Comparison of ENCODE assay signal across 9 mouse cellular contexts in genomic region chr10:83634461-83634860, GRCm38 (mm10). TPM values are rescaled to one million over a fixed set of nuclear protein-coding genes. Genes with fewer than 3 reads are reported as not detected.
A peak's percentile ranks its signal among the peaks of the same experiment; 100 is the strongest.
DNase-seq lines count a peak whose midpoint lies in the region; ATAC-seq lines count a peak whose summit lies in the region.
"Had no signal": no experiment of that assay in that cellular context is flagged by ENCODE, and none has a peak within 500 bp of the region (broad histone marks: within the 10 kb centered on the region; RNA-seq: fewer than 3 reads in every experiment).

No protein-coding gene starts in this region.

- H3K36me3 ChIP-seq in heart, embryonic 11.5 days (ENCODE audit: control insufficient read depth, insufficient read depth, low read length), result no peaks in the 10 kb centered on the region; the same call in 1 of the 2 replicates
- H3K36me3 ChIP-seq in splenic B cell, adult 2 months (ENCODE audit: control insufficient read depth, insufficient read depth, low read length, poor library complexity, severe bottlenecking), result no peaks in the 10 kb centered on the region

- no peak overlapping the region for H3K27ac ChIP-seq in heart, embryonic 11.5 days (ENCODE audit: low read depth, low read length)
- H3K27ac ChIP-seq: neural tube, embryonic 12.5 days had no signal

- H3K4me2 ChIP-seq in heart, embryonic 11.5 days, result no peak overlapping the region
- H3K4me2 ChIP-seq: neural tube, embryonic 12.5 days had no signal

- no peak for ATAC-seq in heart, embryonic 11.5 days (replicated peaks; ENCODE audit: insufficient number of reproducible peaks, low FRiP score, low TSS enrichment)

- peak; percentile 43 for DNase-seq in heart, postnatal 4 days
- DNase-seq in 416B (ENCODE audit: low read depth) (peak; percentile 81), R1 (ENCODE audit: low read depth, low spot score) (peak; percentile 30)
- DNase-seq in kidney, postnatal 36 days, result peak; percentile 42 to 59
- DNase-seq in splenic B cell, adult 2 months (ENCODE audit: low read depth, low spot score), result peak; percentile 26
- no peak for DNase-seq in layer of hippocampus, adult 9-10 months (ENCODE audit: low spot score)
- DNase-seq in urinary bladder, postnatal 14 days (ENCODE audit: low spot score), result no peak

- no peaks in the 10 kb centered on the region for H3K27me3 ChIP-seq in heart, embryonic 11.5 days (ENCODE audit: control insufficient read depth, insufficient read depth, low read length)
- no peaks in the 10 kb centered on the region for H3K27me3 ChIP-seq in splenic B cell, adult 2 months (ENCODE audit: control insufficient read depth, insufficient read depth, low read length, poor library complexity, severe bottlenecking)
- H3K27me3 ChIP-seq: neural tube, embryonic 12.5 days had no signal

- no peak overlapping the region for H3K4me3 ChIP-seq in heart, embryonic 11.5 days (ENCODE audit: low read depth, low read length)
- H3K4me3 ChIP-seq: neural tube, embryonic 12.5 days had no signal

- no peaks in the 10 kb centered on the region for H3K9me3 ChIP-seq in heart, embryonic 11.5 days (replicated peaks; ENCODE audit: control insufficient read depth, low read length)
- H3K9me3 ChIP-seq: neural tube, embryonic 12.5 days had no signal

- no peak overlapping the region for H3K9ac ChIP-seq in heart, embryonic 11.5 days (ENCODE audit: low read depth, low read length)
- H3K9ac ChIP-seq: neural tube, embryonic 12.5 days had no signal

- peaks cover 18% of the 10 kb centered on the region for H3K4me1 ChIP-seq in heart, embryonic 11.5 days (ENCODE audit: control insufficient read depth, insufficient read depth, low read length)

- WGBS in heart, embryonic 11.5 days (ENCODE audit: insufficient replicate concordance), result 43% methylated on average over 5 of the region's 5 CpGs

RNA-seq across cellular contexts. Expression of gene Appl2, which starts 14.1 kb away (rescaled TPM):
- 10 to 100 TPM; 31.6 to 35.5 TPM for total RNA-seq in heart, postnatal 4 days (2021)
- 25.2 and 28.9 TPM in 2 replicates for polyA plus RNA-seq in heart, embryonic 11.5 days (2014; fragmentation: Nextera tagmentation; extraction: Ambion mirVana)

Comparison
In these comparisons a context has a peak if more than half of its experiments do, and no peak if none do; other contexts are left out.
1. DNase-seq: peak in heart, postnatal 4 days (single experiment), 416B (single experiment), R1 (single experiment), kidney, postnatal 36 days (2 of 2) and splenic B cell, adult 2 months (single experiment); none in layer of hippocampus, adult 9-10 months (single experiment) and urinary bladder, postnatal 14 days (single experiment).